Mouse (Mus musculus): ENCODE measurements around the gene Cog4.

Gene Cog4

GRCm38 (mm10) chr8:110846405-110847170 lies at the start of gene Cog4, which contains the start of gene Sf3b3:
Cog4 (plus strand) TSS chr8:110846600.
Sf3b3 (minus strand) TSS chr8:110846787.
- DNase-seq (ENCODE audit: low read depth, low spot score), result peak; percentile 89

GRCm38 (mm10) chr8:110797086-110797485 lies 49.3 kb upstream of the Cog4 start:
- no peak for DNase-seq (ENCODE audit: low read depth, low spot score)

- no peak for DNase-seq (ENCODE audit: low read depth, low spot score)
Measured at GRCm38 (mm10) chr8:110802988-110803387, 43.4 kb upstream of the Cog4 start.

- DNase-seq (ENCODE audit: low read depth, low spot score), result no peak
Measured at GRCm38 (mm10) chr8:110803856-110804255, 42.5 kb upstream of the Cog4 start.

DNA sequence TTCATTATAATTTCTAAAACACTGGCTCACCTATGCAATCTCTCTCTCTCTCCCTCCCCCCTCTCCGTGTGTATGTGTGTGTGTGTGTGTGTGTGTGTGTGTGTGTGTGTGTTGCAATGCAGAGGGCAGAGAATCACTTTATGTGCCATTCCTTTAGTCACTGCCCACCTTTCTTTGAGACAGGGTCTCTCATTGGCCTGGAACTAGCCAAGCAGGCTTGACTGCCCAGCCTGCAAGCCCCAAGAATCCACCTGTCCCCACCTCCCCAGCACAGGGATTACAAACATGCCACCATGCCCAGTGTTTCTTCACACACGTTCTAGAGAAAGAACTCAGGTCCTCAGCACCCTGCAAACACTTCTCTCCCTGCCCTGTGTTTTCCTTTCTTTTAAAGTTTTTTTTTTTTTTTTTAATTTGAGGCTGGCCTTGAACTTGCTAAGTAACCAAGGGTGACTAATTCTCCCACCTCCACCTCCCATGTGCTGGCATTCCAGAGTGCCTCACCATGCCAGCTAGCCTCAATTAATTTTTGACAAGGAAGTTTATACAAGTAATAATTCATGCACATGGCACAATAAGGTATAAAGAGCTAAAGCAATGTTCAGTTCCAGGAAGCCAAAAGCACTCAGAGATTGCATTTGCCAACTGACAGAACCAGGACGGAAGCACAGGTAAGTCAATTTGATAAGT lies 41.4 kb upstream of the Cog4 start:
- DNase-seq (ENCODE audit: low read depth, low spot score), result no peak

- no peak for DNase-seq (ENCODE audit: low read depth, low spot score)
Measured at GRCm38 (mm10) chr8:110805669-110806068, 40.7 kb upstream of the Cog4 start, which contains the start of gene Il34. Il34 (minus strand) TSS chr8:110805924.

DNA sequence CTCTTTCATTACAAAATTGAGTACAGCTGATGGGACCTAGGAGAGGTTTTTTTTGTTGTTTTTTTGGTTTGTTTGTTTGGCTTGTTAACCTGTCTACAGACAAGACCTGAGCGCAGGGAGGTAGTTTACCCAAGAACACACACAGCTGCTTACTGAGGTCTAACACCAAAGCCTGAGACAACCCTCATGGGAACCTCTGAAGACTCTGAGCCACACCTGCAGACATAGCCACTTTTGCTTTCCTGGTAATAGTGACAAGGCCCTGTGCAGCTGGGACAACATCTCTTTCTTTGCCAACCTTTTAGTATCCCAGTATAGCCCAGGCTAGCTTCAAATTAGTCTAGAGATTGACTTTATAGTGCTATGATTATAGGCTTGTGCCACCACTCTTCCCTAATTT lies 40.3 kb upstream of the Cog4 start:
- DNase-seq (ENCODE audit: low read depth, low spot score), result no peak

DNA sequence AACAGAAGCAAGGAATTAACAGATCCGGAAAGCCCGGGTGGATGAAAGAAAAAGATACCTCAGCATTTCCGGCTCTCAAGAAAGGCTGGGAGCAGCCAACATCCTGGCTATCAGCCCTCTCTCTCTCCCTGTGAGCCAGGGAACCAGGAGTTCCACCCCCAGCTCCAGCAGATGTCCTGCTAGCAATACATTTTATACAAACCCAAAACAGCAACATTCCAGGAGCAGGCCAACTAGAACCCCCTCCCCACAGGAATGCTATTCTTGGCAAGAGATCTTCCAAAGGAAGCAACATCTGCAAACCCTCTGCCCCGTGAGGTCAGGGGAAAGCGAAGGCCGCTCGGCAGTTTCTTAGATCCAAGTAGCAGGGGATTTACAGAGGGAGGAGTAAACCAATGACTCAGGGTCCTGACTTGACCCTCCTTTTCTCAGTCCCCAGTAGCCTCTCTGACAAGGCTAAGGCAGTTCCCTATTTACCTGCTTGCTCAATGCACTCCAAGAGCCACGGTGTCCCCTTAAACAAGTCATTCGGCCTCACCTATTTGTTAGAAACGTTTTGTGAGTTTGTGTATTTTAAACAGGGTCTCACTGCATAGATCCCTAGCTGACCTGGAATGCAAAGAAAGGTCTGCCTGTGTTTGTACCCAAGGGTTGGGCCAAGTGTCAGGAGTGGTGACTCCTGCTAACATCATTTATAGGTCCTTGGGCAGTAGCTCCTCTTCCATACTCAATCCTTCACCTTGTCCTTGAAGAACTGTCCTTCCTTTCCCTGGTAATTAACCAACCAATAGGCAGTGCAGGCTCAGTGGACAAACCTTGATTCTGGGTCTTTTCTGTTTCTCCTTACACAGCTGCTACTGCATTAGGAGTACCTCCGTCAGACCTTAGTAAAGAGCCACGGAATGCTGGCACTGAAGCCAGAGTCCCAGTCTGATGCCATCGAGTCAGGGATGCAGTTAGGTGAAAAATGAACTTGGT lies 37.6 kb upstream of the Cog4 start:
- peak; percentile 7 for DNase-seq (ENCODE audit: low read depth, low spot score)

- DNase-seq (ENCODE audit: low read depth, low spot score), result no peak
Measured at GRCm38 (mm10) chr8:110809831-110810230, 36.6 kb upstream of the Cog4 start.

DNA sequence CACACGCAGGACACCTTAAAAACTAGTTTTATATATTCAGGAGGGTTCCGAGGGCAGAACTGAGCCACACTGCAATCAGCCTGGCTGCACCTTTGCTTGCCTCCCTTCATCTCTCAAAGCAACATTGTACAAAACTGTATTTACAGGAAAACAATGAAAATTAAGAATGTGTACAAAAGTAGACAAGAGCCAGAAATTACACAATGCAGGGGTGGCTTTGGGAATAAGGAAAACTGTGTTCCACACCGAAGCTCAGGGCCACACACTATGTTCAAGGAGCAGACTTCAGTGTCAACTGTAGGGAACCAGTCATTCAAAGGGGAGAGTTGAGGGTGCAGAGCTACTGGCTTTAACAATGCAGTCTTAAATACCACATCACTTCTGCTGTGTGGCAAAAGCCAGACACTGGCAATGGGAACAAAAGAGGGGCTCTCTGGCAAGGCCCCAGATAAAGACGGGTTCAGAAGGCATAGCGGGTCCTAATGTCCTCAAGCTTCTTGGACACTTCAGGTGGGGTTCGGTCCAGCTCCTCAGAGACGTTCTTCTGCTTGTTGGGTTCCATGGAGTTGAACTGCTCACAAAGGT lies 35.8 kb upstream of the Cog4 start:
- DNase-seq (ENCODE audit: low read depth, low spot score), result no peak

DNA sequence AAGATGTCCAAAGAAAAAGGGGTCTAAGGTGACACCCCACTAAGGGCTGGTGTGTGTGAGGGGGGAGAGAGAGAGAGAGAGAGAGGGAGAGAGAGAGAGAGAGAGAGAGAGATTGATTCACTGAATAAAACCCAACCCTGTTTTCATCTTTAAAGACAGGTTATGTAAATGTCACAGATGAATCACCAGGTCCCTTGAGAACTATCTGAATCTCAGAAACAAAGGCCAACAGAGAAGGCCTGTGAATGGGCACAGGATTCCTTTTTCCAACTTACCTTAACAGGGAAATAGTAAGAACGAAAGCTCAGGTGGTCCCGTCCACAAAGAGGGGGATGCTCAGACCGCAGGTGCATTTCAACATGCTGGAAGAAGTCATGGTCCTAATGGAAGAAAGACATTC lies 35.3 kb upstream of the Cog4 start:
- no peak for DNase-seq (ENCODE audit: low read depth, low spot score)

DNA sequence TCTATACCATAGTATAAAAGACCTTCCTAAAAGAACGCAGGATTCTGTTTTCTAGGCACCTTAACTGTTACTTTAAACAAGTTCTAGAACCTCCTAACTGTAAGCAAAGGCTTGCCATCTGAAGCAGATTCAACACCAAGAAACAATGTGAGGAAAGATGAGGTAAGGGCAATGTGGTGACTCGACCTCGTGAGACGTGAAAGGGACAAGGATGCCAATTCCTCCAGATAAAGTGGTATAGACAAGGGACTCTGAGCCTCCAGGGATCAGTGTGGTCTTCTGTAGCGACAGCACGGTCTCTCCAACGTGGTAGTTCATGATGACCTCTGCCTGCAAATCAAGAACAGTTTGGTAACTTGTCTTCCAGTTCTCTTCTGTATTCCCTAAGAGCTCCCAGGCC lies 34.6 kb upstream of the Cog4 start:
- no peak for DNase-seq (ENCODE audit: low read depth, low spot score)

DNA sequence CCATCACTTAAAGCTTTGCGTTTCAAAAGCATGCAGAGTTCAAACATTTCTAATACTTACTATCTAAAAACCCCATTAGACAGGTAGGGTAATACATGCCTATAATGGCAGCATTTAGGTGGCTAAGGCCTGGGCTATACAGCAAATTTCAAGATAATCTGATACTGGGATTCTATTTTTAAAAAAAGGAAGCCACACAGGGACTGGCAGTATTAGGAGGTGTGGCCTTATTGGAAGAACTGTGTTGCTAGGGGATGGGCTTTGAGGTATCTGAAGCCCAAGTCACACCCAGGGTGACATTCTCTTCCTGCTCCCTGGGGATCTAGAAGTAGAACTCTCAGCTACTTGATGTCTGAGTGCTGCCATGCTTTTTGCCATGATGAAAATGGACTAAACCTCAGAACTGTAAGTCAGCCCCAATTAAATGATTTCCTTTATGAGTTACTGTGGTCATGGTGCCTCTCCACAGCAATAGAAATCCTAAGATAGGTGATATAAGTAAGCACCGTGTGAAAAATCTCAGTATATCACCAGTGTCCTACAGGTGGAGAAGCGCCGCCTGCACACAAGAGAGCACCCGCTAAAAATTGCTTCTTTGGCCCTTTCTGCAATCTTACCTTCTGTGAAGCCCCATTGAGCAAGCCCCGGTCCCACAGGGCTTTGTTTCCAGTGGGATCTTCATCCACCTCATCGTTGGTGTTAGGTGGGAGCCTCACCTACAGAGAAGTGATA lies 33.9 kb upstream of the Cog4 start:
- no peak for DNase-seq (ENCODE audit: low read depth, low spot score)

DNA sequence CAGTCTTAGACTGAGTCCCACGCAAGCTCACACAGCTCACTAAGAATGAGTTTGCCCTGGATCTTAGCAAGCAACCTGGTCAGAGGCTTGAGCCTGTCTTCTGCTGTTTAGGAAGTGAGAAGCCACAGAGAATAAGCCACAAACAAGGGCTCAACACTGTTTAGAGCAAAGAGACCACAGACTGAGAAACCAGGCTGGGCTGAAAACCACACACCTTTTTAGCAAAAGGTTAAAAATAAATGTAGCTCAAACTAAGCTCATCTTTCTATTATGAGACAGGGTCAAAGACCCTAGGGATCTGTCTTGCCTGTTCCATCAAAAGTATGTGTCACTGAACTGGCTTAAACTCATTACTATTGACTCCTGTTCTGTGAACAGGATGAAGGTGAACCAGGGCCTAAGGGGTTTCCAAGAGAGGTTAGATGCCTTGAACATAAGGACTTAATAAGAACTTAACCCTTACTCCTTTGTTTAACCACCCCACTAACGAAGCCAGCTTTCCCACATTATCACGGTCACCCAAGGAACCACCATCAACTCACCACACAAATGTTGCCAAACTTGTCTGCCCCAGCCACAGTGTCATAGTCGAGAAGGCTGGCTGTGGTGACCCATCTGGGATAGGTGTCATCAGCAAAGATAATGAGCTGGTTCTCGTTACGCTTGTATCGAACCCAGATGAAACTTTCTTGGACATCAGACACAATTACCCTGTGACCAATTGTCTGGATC lies 33.2 kb upstream of the Cog4 start:
- no peak for DNase-seq (ENCODE audit: low read depth, low spot score)

DNA sequence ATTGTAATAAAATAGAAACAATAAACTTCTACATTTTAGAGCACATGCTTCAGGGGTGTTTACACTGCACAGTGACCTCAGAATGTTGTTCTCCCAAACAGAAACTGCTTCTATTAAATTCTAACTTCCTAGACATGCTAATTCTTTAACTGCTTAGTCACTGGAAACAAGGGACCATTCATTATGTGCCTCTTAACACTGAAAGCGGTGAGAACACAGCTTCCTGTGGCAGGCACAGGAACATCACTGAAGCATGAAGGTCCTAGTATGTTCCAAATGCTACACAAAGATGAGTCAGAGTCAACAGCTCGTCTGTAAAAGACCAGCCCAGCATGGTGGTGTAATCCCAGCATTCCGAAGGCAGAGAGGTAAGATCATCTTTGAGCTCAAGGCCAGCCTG lies 31.1 kb upstream of the Cog4 start:
- no peak for DNase-seq (ENCODE audit: low read depth, low spot score)

DNA sequence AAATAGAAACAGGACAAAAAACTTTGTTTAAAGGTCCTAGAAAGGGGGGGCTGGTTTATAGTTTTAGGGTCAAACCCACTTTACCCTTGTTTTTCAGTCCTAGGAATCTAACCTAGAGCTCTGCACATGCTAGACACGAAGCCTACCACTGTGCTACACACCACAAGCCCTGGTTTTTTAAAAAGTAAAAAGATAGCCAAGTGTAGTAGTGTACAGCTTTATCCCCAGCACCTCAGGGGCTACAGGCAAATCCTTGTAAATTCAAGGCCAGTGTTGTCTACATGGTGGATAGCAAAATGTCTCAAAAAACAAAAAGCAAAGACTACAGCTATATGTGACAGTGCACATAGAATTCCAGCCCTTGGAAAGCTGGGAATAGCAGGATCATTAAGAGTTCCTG lies 29.4 kb upstream of the Cog4 start:
- no peak for DNase-seq (ENCODE audit: low read depth, low spot score)

DNA sequence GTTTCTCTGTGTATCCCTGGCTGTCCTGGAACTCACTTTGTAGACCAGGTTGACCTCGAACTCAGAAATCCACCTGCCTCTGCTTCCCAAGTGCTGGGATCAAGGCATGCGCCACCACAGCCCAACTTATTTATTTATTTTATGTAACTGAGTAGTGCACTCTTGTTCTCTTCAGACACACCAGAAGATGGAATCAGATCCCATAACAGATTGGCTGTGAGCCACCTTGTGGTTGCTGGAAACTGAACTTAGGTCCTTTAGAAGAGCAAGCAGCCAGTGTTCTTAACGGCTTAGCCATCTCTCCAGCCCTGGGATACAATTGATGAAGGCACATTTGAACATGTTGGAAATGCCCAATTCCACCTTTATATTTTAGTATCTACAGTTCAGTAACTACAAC lies 27.8 kb upstream of the Cog4 start:
- no peak for DNase-seq (ENCODE audit: low read depth, low spot score)

GRCm38 (mm10) chr8:110820257-110820656 lies 26.1 kb upstream of the Cog4 start:
- DNase-seq (ENCODE audit: low read depth, low spot score), result no peak

DNA sequence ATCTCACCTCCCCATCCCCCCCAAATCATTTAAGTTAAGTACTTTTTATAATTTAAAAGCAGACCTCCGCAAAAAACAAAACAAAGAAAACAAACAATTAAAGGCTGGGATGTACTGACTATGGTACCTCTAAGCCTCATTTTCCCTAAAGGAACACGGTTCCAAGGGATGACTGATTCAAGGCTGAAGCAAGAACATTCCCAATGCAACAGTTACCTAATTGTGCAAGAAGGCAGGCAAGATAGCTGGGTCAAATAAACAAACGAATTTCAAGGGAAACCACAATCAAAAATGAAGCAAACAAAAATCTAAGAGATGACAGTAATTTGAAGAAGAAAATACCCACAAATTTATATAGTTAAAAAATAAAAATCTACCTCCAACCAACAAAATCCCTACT lies 24.4 kb upstream of the Cog4 start:
- DNase-seq (ENCODE audit: low read depth, low spot score), result no peak

- no peak for DNase-seq (ENCODE audit: low read depth, low spot score)
Measured at GRCm38 (mm10) chr8:110824861-110825260, 21.5 kb upstream of the Cog4 start.

Measured in forelimb bud, embryonic 11.5 days (tissue).